Comparison of ENCODE assay signal across 8 mouse cellular contexts in the genomic region with DNA sequence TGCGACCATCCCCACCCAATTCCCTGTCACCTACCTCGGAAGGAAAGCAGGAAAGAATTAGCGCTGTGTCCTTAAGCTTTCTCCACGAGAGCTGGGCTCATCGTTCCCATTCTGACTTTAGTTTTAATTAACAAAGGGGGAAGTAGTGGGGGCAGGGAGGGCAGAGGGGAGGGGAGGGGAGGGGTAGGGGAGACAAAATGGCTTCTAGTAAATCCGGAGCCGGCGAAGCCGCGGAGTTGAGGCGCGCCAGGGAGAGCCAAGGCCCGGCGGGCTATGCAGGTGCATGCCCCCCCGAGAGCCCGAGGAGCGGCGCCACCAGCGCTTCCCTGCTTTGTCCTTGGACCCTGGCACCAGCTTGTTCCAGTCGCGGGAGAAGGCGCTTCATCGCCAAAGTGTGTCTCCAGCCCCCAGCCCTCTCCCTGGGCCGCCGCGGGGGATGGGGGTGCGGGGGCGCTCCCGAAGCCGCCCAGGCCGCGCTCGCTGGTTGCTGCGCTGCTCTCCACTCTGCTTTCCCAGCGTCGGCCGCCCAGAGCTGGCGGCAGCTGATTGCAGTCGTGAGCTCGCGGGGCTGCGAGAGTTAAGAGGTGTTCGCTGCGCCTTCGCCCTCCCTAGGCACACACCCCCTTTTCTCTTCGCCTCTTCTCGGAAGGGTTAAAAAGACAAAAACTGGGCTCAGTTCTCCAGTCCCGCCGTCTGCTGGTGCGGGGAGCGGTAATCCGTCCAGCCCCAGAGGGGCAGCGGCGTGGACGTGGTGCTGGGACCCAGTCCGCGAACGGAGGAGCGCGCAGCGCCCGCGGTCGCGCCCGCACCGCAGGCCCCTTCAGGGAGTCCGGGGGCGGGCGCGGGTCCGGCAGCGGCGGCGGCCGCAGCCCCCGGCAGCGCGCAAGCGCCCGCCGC. TPM values are rescaled to one million over a fixed set of nuclear protein-coding genes. Genes with fewer than 3 reads are reported as not detected.
A peak's percentile ranks its signal among the peaks of the same experiment; 100 is the strongest.
DNase-seq lines count a peak whose midpoint lies in the region; ATAC-seq and TF ChIP-seq lines count a peak whose summit lies in the region.

No protein-coding gene starts in this region.

- no peak for DNase-seq in kidney, adult 2 months
- no peak for DNase-seq in kidney, adult 8-10 months
- DNase-seq in adrenal gland, postnatal 25 days, result peak; percentile 46
- DNase-seq in embryonic facial prominence, embryonic 14.5 days (ENCODE audit: low spot score), result peak; percentile 75
- no peak for DNase-seq in liver, embryonic 14.5 days (ENCODE audit: low read depth in 3 of 3, low spot score in 3 of 3)
- no peak for DNase-seq in T-cell, adult 2 months (ENCODE audit: low spot score)

- peak; percentile 56 for ATAC-seq in embryonic facial prominence, embryonic 14.5 days (ENCODE audit: low read depth)
- ATAC-seq in hindbrain, embryonic 16.5 days, result peak; percentile 46
- peak; percentile 57; the same call in 1 of the 2 replicates for ATAC-seq in liver, embryonic 14.5 days (ENCODE audit: insufficient read depth)
- peak; percentile 35 for ATAC-seq in neural tube, embryonic 15.5 days (ENCODE audit: low FRiP score)

- 2% methylated on average over 80 of the region's 82 CpGs for WGBS in kidney, adult 2 months
- under 1% methylated on average over 39 of the region's 82 CpGs for WGBS in embryonic facial prominence, embryonic 14.5 days
- WGBS in hindbrain, embryonic 16.5 days, result under 1% methylated on average over 35 of the region's 82 CpGs
- 1% methylated on average over 81 of the region's 82 CpGs for whole genome bisulfite sequencing in liver, embryonic 14.5 days (ENCODE audit: insufficient replicate concordance)
- whole genome bisulfite sequencing in neural tube, embryonic 15.5 days, result under 1% methylated on average over 80 of the region's 82 CpGs

- H3K9ac ChIP-seq in embryonic facial prominence, embryonic 14.5 days (ENCODE audit: low read depth, low read length), result peak overlapping the region; percentile 69
- peak overlapping the region; percentile 98 for H3K9ac ChIP-seq in hindbrain, embryonic 16.5 days (ENCODE audit: low read depth, low read length)
- no peak overlapping the region for H3K9ac ChIP-seq in liver, embryonic 14.5 days (replicated peaks)
- peak overlapping the region; percentile 97 for H3K9ac ChIP-seq in neural tube, embryonic 15.5 days (replicated peaks)

- H3K4me2 ChIP-seq in embryonic facial prominence, embryonic 14.5 days (ENCODE audit: low read depth, low read length), result peak overlapping the region; percentile 100
- peak overlapping the region; percentile 69 for H3K4me2 ChIP-seq in hindbrain, embryonic 16.5 days (ENCODE audit: low read length)
- H3K4me2 ChIP-seq in liver, embryonic 14.5 days (ENCODE audit: low read depth), result peak overlapping the region; percentile 66
- H3K4me2 ChIP-seq in neural tube, embryonic 15.5 days, result peak overlapping the region; percentile 93

- no peak for TF ChIP-seq POLR2A in kidney, adult 2 months (IDR thresholded peaks at IDR 0.05; ENCODE audit: low read depth, low read length)

- H3K36me3 ChIP-seq in kidney, adult 2 months (ENCODE audit: control insufficient read depth, insufficient read depth, low read length), result no peaks in the 10 kb centered on the region
- peaks cover 8% of the 10 kb centered on the region; the same call in 1 of the 2 replicates for H3K36me3 ChIP-seq in embryonic facial prominence, embryonic 14.5 days (ENCODE audit: control insufficient read depth, insufficient read depth, low read length)
- no peaks in the 10 kb centered on the region for H3K36me3 ChIP-seq in hindbrain, embryonic 16.5 days (ENCODE audit: control insufficient read depth, insufficient read depth, low read length)
- no peaks in the 10 kb centered on the region for H3K36me3 ChIP-seq in liver, embryonic 14.5 days (replicated peaks; ENCODE audit: control insufficient read depth, insufficient read depth, low read depth)
- 0 out of 2 replicates have a peak, but pooled peaks cover 3% of the 10 kb centered on the region for H3K36me3 ChIP-seq in neural tube, embryonic 15.5 days

- no peaks in the 10 kb centered on the region for H3K9me3 ChIP-seq in embryonic facial prominence, embryonic 14.5 days (ENCODE audit: control insufficient read depth, low read length)
- H3K9me3 ChIP-seq in hindbrain, embryonic 16.5 days (ENCODE audit: control insufficient read depth, low read length), result no peaks in the 10 kb centered on the region
- H3K9me3 ChIP-seq in liver, embryonic 14.5 days (ENCODE audit: control insufficient read depth, low read length), result no peaks in the 10 kb centered on the region
- no peaks in the 10 kb centered on the region for H3K9me3 ChIP-seq in neural tube, embryonic 15.5 days (replicated peaks)

- no peak for TF ChIP-seq CTCF in kidney, adult 2 months (conservative IDR thresholded peaks at IDR 0.05; ENCODE audit: insufficient read depth, insufficient read length, low read depth, low read length)
- TF ChIP-seq CTCF in liver, embryonic 14.5 days (IDR thresholded peaks at IDR 0.05; ENCODE audit: low read depth), result no peak

- H3K27me3 ChIP-seq in kidney, adult 2 months (replicated peaks; ENCODE audit: control insufficient read depth, insufficient read depth, low read length), result no peaks in the 10 kb centered on the region; the same call in 1 of the 2 replicates
- H3K27me3 ChIP-seq in embryonic facial prominence, embryonic 14.5 days (replicated peaks; ENCODE audit: control insufficient read depth, insufficient read depth, low read length), result peaks cover 24% of the 10 kb centered on the region
- no peaks in the 10 kb centered on the region for H3K27me3 ChIP-seq in hindbrain, embryonic 16.5 days (replicated peaks; ENCODE audit: control insufficient read depth, insufficient read depth, low read length)
- H3K27me3 ChIP-seq in liver, embryonic 14.5 days (ENCODE audit: control insufficient read depth, insufficient read depth, low read length), result peaks cover 33% of the 10 kb centered on the region
- no peaks in the 10 kb centered on the region for H3K27me3 ChIP-seq in neural tube, embryonic 15.5 days (replicated peaks)

- no peak for TF ChIP-seq EP300 in liver, embryonic 14.5 days (IDR thresholded peaks at IDR 0.05; ENCODE audit: low read depth)

- H3K4me1 ChIP-seq in kidney, adult 2 months (ENCODE audit: control insufficient read depth, insufficient read depth, low read length), result no peaks in the 10 kb centered on the region; the same call in 1 of the 2 replicates
- H3K4me1 ChIP-seq in embryonic facial prominence, embryonic 14.5 days (ENCODE audit: control insufficient read depth, insufficient read depth, low read length), result 0 out of 2 replicates have a peak, but pooled peaks cover 5% of the 10 kb centered on the region
- peaks cover 42% of the 10 kb centered on the region for H3K4me1 ChIP-seq in hindbrain, embryonic 16.5 days (ENCODE audit: control insufficient read depth, insufficient read depth, low read depth, low read length)
- H3K4me1 ChIP-seq in liver, embryonic 14.5 days (replicated peaks; ENCODE audit: control insufficient read depth in 2 of 2, insufficient read depth in 2 of 2, low read length in 1 of 2), result peaks cover 0 to 3% of the 10 kb centered on the region in 2 experiments; a peak in 1 of 4 replicates
- H3K4me1 ChIP-seq in neural tube, embryonic 15.5 days, result peaks cover 53% of the 10 kb centered on the region

- H3K4me3 ChIP-seq in kidney, adult 2 months (ENCODE audit: insufficient read depth, low read depth, low read length), result peak overlapping the region; percentile 59
- H3K4me3 ChIP-seq in embryonic facial prominence, embryonic 14.5 days (ENCODE audit: low read depth, low read length), result peak overlapping the region; percentile 63
- H3K4me3 ChIP-seq in hindbrain, embryonic 16.5 days (ENCODE audit: low read length), result peak overlapping the region; percentile 80
- H3K4me3 ChIP-seq in liver, embryonic 14.5 days (ENCODE audit: insufficient read depth in 1 of 2, low read depth in 2 of 2, low read length in 2 of 2), result peak overlapping the region; percentile 35 to 52
- peak overlapping the region; percentile 88 for H3K4me3 ChIP-seq in neural tube, embryonic 15.5 days (replicated peaks)

- H3K27ac ChIP-seq in kidney, adult 2 months (ENCODE audit: insufficient read depth, low read depth, low read length), result no peak overlapping the region
- H3K27ac ChIP-seq in embryonic facial prominence, embryonic 14.5 days (replicated peaks; ENCODE audit: low read depth, low read length), result no peak overlapping the region; the same call in 1 of the 2 replicates
- H3K27ac ChIP-seq in hindbrain, embryonic 16.5 days (ENCODE audit: low read depth, low read length), result peak overlapping the region; percentile 97
- no peak overlapping the region for H3K27ac ChIP-seq in liver, embryonic 14.5 days
- H3K27ac ChIP-seq in neural tube, embryonic 15.5 days (replicated peaks), result peak overlapping the region; percentile 96

RNA-seq across cellular contexts. Expression of a gene that starts 0.6 kb away (rescaled TPM):
- 0.54 and 0.56 TPM in 2 replicates for polyA plus RNA-seq in kidney, adult 2 months (2012; rRNA removed)
- total RNA-seq in adrenal gland, postnatal 25 days (2021), result 3.5 and 3.7 TPM in 2 replicates
- 0.80 and 1.0 TPM in 2 replicates for polyA plus RNA-seq in embryonic facial prominence, embryonic 14.5 days (2014; fragmentation: Nextera tagmentation; extraction: Ambion mirVana)
- 7.2 and 7.4 TPM in 2 replicates for polyA plus RNA-seq in hindbrain, embryonic 16.5 days (2015; fragmentation: Nextera tagmentation; extraction: Ambion mirVana)
- 0.06 and 0.31 TPM in 2 replicates for polyA plus RNA-seq in liver, embryonic 14.5 days (2012; rRNA removed)
- 0.10 TPM in 1 of 2 replicates, not detected in the other for polyA plus RNA-seq in liver, embryonic 14.5 days (2014; fragmentation: Nextera tagmentation; extraction: Ambion mirVana)
- 7.2 and 8.5 TPM in 2 replicates for polyA plus RNA-seq in neural tube, embryonic 15.5 days (2015; fragmentation: Nextera tagmentation; extraction: Ambion mirVana)

Comparison
In these comparisons a context has a peak if more than half of its experiments do, and no peak if none do; other contexts are left out.
1. DNase-seq: peak in adrenal gland, postnatal 25 days (single experiment) and embryonic facial prominence, embryonic 14.5 days (single experiment); none in kidney, adult 2 months (single experiment), kidney, adult 8-10 months (0 of 2), liver, embryonic 14.5 days (0 of 3) and T-cell, adult 2 months (single experiment).
2. H3K27ac ChIP-seq: peak in hindbrain, embryonic 16.5 days (single experiment) and neural tube, embryonic 15.5 days (single experiment); none in kidney, adult 2 months (single experiment), embryonic facial prominence, embryonic 14.5 days (single experiment) and liver, embryonic 14.5 days (single experiment).
3. Peak in every context shown above with its lines, with median percentiles within 50 percentile points of each other: H3K4me3 ChIP-seq, ATAC-seq and H3K4me2 ChIP-seq.